Mouse (Mus musculus) cerebellum, adult 9-10 months (tissue): ENCODE measurements around the gene Sap30bp.
A peak's percentile ranks its signal among the peaks of the same experiment; 100 is the strongest.

Experiments
- DNase-seq: peaks from one replicate; pipeline ENCODE4 v3.0.0; 2022

Gene Sap30bp

DNA sequence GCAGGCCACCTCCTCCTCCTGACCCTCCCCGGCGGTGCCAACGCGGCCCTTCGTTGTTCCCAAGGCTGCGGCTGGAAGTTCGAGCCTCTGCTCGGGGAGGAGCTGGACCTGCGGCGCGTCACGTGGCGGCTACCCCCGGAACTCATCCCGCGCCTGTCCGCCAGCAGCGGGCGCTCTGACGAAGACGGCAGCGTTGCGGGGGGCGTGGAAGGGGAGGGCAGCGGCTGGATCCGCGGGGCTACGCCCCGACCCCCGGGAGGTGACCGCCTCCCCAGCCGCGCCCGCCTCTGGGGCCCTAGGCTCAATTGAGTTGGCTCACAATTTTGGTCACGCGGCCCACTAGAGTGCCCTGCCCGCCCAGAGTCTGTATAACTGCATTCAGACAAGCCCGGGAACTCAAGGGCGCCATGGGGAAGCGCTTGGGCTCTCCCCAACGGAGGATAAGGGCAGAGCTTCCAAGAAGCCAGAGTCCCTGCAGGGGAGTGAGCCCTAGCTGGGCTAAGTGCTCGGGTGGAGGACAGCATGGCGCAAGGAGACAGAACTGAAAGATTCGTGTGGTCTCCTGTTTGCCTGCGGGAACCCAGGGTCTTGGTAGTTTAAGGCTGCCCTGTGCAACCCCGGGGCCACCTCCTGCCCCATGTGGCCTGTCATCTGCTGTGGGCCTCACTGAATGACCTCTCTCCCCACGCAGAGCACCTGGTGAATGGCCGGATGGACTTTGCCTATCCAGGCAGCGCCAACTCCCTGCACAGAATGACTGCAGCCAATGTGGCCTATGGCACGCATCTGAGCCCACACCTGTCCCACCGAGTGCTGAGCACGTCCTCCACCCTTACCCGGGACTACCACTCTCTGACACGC is 72.0 kb downstream of the Sap30bp start:
- DNase-seq = no peak

DNA sequence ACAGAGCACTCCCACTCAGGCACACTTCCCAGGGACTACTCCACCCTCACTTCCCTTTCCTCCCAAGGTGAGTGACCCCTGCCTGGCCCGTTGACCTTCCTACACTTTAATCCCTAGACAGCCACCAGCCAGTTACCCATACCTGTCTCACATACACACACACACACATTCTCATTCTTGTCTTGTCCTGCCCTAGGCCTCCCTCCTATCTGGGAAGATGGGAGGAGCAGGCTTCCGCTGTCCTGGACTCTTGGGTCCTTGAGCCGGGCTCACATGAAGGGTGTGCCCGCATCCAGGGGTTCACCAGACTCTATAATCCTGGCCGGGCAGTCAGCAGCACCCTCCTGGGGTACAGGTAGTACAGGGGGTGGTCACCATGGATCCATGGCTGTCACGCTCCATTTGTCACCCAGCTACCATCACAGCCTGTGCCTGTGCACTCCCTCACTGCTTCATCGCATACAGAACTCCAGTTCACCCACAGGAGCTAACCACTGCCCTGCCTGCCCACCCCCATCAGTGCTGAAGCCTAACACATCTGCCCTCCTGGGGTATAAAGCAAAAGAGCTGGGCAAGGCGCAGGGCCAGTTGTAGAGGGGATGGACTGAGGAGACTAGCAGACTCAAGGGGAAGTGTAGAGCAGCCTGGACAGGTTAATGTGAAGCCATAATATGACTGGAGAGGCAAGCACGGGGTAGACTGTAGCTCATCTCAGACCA is 72.8 kb downstream of the Sap30bp start:
- no peak for DNase-seq

DNA sequence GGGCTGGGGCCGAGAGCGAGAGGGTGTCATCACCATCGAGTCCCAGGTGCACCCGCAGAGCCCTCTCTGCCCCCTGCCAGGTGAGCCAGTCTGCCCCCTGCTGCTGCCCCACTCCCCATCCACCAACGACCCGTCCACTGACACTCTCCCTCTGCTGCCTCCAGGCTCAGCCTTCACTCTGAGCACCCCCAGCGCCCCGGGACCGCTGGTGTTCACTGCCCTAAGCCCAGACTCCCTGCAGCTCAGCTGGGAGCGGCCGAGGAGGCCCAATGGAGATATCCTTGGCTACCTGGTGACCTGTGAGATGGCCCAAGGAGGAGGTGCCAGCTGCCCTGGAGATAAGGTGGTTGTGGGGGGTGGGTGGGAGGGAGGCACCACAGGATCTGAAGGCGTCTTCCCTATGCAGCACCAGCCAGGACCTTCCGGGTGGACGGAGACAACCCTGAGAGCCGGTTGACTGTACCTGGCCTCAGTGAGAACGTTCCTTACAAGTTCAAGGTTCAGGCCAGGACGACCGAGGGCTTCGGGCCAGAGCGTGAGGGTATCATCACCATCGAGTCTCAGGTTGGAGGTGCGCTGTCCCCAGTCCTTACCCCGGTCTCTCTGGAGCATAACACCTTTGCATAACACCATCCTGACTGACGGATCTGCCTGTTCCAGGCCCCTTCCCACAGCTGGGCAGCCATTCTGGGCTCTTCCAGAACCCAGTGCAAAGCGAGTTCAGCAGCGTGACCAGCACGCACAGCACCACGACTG is 74.2 kb downstream of the Sap30bp start:
- peak; percentile 46 for DNase-seq

DNA sequence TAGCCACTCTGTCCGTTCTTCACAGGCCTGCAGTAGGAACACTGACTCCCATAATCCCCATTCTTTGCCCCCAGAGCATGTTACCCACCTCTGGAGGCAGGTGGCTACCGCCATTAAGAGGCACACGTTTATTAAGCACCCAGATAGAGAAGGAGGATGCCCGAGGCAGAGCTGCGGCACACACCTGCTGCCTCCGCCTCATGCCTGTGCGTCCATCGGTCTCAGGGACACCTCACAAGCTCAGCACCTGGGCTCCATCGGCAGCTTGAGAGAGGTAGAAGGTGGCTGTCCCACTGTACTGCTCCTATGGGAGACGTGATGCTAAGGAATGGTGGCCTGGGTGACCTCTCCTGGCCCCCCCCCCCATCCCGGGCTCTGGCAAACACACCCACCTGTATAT is 75.3 kb downstream of the Sap30bp start:
- DNase-seq = peak; percentile 58

DNA sequence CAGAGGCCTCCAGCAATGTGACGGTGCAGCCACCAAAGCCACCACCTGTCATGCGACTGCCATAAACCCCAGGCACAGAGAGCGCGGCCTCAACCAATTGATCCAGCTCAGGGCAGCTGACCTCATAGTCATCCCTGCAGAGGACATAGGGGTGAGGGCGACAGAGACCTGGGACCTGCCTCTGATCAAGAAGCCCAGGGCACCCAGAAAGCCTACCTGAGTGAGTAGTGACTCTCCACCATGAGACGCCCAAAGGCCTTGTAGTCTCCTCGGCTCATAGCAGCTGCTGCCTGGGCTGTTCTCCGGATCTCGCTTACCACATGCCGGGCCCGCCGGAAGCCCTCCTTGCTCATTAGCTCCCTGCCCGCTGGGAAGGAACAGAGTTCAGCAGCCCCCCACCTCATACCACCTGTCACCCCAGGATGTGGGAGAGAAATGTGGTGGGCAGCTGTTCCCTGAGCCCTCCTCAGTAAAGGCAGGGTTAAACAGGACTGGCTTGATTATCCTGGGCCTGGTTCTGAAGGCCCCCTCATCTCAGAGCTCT is 75.8 kb downstream of the Sap30bp start:
- no peak for DNase-seq

DNA sequence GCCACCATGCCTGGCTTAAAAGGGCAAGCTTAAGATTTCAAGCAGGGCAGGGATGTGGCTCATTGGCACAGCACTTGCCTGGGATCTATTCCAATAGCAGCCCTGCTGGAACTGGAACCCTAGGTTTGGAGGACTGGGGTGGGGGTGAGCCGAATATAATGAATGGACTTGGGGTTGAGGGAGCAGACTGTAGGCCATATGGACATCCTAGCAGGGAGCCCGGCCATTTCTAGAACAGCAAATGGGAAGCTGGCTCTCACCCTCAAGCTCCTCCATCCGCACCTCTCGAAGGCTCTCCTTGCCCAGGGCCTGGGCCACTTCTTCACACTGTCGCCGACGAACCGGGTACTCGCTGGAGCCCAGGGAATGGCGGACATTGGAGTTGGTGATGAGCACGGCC is 76.6 kb downstream of the Sap30bp start:
- DNase-seq = peak; percentile 98

DNA sequence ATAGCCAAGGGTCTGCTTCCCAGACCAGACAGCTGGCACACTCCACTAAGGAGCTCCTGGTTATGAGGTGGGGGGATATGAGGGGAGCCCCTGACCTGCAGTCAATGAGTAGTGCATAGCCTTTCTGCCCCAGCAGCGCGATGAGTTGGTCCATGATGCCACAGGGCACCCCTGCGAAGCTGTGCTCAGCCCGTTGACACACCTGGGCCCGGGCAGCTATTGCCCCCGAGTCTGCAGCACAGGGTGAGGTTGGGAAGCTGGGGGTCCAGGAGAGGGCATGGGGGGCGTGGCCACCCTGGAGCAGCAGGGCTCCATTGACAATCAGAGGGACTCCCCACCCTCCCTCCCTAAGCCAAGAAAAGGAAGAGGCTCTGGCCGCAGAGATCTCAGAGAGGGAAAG is 77.1 kb downstream of the Sap30bp start:
- peak; percentile 66 for DNase-seq

DNA sequence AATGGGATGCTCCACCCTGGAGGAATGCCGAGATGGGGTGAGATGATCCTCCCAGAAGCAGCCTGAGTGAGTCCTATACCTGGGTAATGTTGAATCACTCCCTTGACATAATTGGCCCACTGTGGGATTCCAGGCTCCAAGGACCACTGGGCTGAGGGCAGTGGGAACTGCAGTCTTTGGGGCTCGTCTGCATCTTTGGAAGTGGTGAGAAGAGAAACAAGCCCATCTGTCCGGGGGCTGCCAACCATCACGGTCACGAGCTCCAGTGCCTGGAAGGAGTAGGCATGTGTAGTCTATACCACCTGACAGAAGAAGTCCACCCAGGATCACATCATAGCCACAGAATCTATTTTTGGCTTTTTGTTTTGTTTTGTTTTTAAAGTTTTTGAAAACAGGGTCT is 77.9 kb downstream of the Sap30bp start:
- peak; percentile 50 for DNase-seq

DNA sequence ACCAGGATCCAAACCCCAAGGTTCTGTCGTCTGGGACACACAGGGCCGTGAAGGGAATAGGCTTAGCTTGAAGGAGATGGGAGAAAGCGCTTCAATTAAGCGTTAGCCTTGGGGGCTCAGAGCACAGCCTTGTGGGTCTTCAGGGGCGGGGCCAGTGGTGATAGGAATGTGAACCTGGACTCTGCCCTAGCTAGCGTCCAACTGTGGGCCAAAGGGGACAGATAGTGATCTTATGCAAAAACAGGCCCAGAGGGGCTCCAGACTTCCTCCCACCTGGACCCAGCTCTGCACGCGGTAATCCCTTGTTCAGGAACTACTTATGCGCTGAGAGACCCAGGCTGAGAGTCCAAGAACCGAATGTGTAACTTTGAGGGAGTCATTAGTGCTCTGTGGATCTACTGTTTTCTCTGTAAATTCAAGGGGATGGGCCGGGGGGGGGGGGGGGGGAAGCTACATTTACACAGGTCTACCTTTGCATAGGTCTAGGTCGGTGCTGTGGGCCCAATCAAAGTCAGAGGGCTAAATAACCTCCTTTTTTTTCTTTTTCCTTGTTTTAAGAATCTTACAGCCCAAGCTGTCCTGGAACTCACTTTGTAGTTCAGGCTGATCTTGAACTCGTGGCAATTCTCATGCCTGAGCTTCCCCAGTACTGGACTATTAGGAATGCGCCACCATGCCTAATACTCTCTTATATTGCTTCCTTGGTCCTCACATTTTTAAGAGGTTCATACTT is 78.6 kb downstream of the Sap30bp start:
- DNase-seq = no peak

DNA sequence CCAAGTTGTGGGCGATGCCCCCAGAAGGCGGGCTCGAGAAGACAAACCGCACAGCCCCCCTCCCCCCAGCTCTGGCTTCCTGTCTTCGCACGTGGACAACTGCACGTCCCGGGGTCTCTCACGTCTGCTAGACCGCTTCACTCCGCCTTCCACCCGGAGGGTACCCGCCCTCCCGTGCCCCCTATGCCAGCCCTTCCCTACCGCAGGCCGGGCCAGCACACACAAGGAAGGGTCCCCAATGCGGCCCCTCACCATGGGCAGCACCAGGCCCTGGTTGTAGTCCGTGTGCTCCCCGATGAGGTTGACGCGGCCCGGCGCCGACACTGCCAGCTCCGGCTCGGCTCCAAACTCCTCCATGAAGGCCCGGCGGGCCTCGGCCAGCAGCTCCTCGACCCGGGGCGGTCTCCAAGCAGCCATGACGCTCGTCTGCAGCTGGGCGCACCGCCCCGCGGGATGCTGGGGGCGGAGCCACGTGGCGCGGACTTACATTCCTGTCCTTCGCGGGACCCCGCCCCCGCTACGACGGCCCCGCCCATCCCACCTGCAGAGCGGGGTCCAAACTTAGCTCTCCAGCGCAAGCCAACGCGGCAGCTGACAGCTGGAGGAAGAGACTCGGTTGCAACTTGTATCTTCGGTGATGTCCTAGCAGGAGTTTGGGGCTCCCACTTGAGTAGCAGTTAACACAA is 79.3 kb downstream of the Sap30bp start, which contains the start of gene Galk1:
Gene Galk1, minus strand, starts transcription at position 458 of the 686 bp plus-strand sequence.
- DNase-seq = peak; percentile 78

DNA sequence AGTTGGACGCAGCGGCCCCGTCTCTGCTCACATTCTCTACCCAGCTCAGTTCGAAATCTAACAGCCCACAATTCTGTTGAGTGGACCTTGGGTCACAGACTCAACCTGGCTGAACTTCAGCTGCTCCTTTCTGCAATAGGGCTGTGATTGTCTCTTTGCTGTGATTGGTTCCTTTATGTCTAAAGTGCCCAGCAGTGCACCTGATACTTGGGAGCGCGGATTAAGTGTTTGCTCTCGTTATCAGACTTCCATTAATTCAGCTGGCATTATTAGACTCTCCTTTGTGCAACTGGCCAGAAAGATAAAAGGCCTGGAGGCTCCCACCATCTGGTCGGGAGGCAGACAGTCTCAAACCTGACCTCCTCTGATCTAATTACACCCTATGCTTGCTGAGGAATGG is 81.7 kb downstream of the Sap30bp start:
- DNase-seq = no peak
